Mouse (Mus musculus) midbrain, embryonic 15.5 days (tissue): Measurements from ENCODE around the gene Megf8. TPM values are rescaled to one million over a fixed set of nuclear protein-coding genes. Genes with fewer than 3 reads are reported as not detected.
"Not testable (repeated sequence)": the region's sequence is repeated elsewhere in the genome, so short reads cannot be mapped to it uniquely, and the experiment has no call there.

Source experiments
- ATAC-seq: fragments of 200-750 bp; cut with Nextera tagmentation; replicated peaks from 2 replicates; pipeline ENCODE4 v1.8.0; 2017; ENCODE audit warnings: moderate TSS enrichment
- H3K27ac ChIP-seq: fragments of 300-500 bp; sonication (generic); 2 replicates; pipeline ENCODE4 v1.5.1; 2015; ENCODE audit warnings: mild to moderate bottlenecking, inconsistent platforms
- H3K27me3 ChIP-seq: fragments of 300-500 bp; sonication (generic); replicated peaks from 2 replicates; pipeline ENCODE4 v1.6.1; 2015; ENCODE audit warnings: inconsistent platforms
- H3K36me3 ChIP-seq: fragments of 300-500 bp; sonication (generic); replicated peaks from 2 replicates; pipeline ENCODE4 v1.6.1; 2015; ENCODE audit warnings: inconsistent platforms
- H3K4me1 ChIP-seq: fragments of 300-500 bp; sonication (generic); 2 replicates; pipeline ENCODE4 v1.6.1; 2015; ENCODE audit warnings: inconsistent platforms
- H3K4me2 ChIP-seq: fragments of 300-500 bp; sonication (generic); 2 replicates; pipeline ENCODE4 v1.6.1; 2015; ENCODE audit warnings: inconsistent platforms, mild to moderate bottlenecking, moderate library complexity
- H3K4me3 ChIP-seq: fragments of 300-500 bp; sonication (generic); 2 replicates; pipeline ENCODE4 v1.5.1; 2015; ENCODE audit warnings: mild to moderate bottlenecking, inconsistent platforms
- H3K9ac ChIP-seq: fragments of 300-500 bp; sonication (generic); 2 replicates; pipeline ENCODE4 v1.6.1; 2015; ENCODE audit warnings: mild to moderate bottlenecking, inconsistent platforms
- H3K9me3 ChIP-seq: fragments of 300-500 bp; sonication (generic); 2 replicates; pipeline ENCODE4 v1.6.1; 2016; ENCODE audit warnings: inconsistent platforms
- WGBS: fragments of 180-500 bp; shearing (Covaris S2); methylation state at CpG from one replicate; pipeline ENCODE4 v1.1.7; 2015; ENCODE audit warnings: mixed read lengths; 5-methylcytosine and 5-hydroxymethylcytosine counted together
- polyA plus RNA-seq: library from polyadenylated mRNA; unstranded; fragments of >200 nt; fragmentation: Nextera tagmentation; extraction: Ambion mirVana; gene quantifications from 2 replicates; pipeline ENCODE4 v1.2.1, GENCODE M21; 2015

The Megf8 gene
- polyA plus RNA-seq, 1 experiment from 2014 or later: 27.0 TPM

GRCm38 (mm10) chr7:25393451-25394210 lies 76.7 kb downstream of the Megf8 start:
- Histone ChIP-seq H3K4me2 (peak overlapping the region; percentile 69), H3K36me3 (no peaks in the 10 kb centered on the region), H3K27me3 (no peaks in the 10 kb centered on the region), H3K4me1 (peaks cover 45% of the 10 kb centered on the region), H3K9ac (no peak overlapping the region), H3K4me3 (peak overlapping the region; percentile 60; the same call in 1 of the 2 replicates), H3K9me3 (no peaks in the 10 kb centered on the region), H3K27ac (no peak overlapping the region)
- ATAC-seq: no peak
- 74% methylated on average over 8 of the region's 8 CpGs for WGBS

- Histone ChIP-seq H3K9ac (peak overlapping the region; percentile 57), H3K27me3 (no peaks in the 10 kb centered on the region), H3K36me3 (no peaks in the 10 kb centered on the region), H3K4me2 (peak overlapping the region; percentile 69), H3K4me3 (peak overlapping the region; percentile 60), H3K9me3 (no peaks in the 10 kb centered on the region), H3K4me1 (peaks cover 43% of the 10 kb centered on the region), H3K27ac (no peak overlapping the region)
- ATAC-seq: no peak
- WGBS: 16% methylated on average over 7 of the region's 7 CpGs
These were observed 77.8 kb downstream of the Megf8 start for GRCm38 (mm10) chr7:25394754-25395153.

GRCm38 (mm10) chr7:25395186-25395557 lies 78.2 kb downstream of the Megf8 start:
- Histone ChIP-seq H3K4me3 (peak overlapping the region; percentile 60), H3K27me3 (no peaks in the 10 kb centered on the region), H3K4me1 (peaks cover 39% of the 10 kb centered on the region), H3K36me3 (no peaks in the 10 kb centered on the region), H3K9me3 (no peaks in the 10 kb centered on the region), H3K27ac (peak overlapping the region; percentile 79), H3K9ac (peak overlapping the region; percentile 57), H3K4me2 (peak overlapping the region; percentile 69)
- under 1% methylated on average over 22 of the region's 22 CpGs for WGBS
- peak; percentile 71 for ATAC-seq

- 4% methylated on average over 50 of the region's 52 CpGs for WGBS
- Histone ChIP-seq H3K36me3 (no peaks in the 10 kb centered on the region), H3K9ac (peak overlapping the region; percentile 57), H3K4me3 (peak overlapping the region; percentile 60), H3K27ac (peak overlapping the region; percentile 79), H3K4me1 (peaks cover 35% of the 10 kb centered on the region), H3K9me3 (no peaks in the 10 kb centered on the region), H3K27me3 (no peaks in the 10 kb centered on the region), H3K4me2 (peak overlapping the region; percentile 69)
- peak; percentile 97 for ATAC-seq
These were observed 78.9 kb downstream of the Megf8 start for GRCm38 (mm10) chr7:25395558-25396521.

GRCm38 (mm10) chr7:25396621-25397020 lies 79.7 kb downstream of the Megf8 start:
- 89% methylated on average over 14 of the region's 14 CpGs for WGBS

GRCm38 (mm10) chr7:25398610-25399009 lies 81.6 kb downstream of the Megf8 start, which contains the start of gene Lipe:
TSS of gene Lipe (minus strand) at chr7:25398710.
- H3K27me3 ChIP-seq: no peaks in the 10 kb centered on the region
- 100% methylated on average over 1 of the region's 1 CpGs for WGBS
- peaks cover 21% of the 10 kb centered on the region for H3K4me1 ChIP-seq

More at GRCm38 (mm10) chr7:25396621-25397020, 79.7 kb downstream of the Megf8 start:
- Histone ChIP-seq H3K36me3 (no peaks in the 10 kb centered on the region), H3K27ac (peak overlapping the region; percentile 79), H3K9ac (peak overlapping the region; percentile 25; the same call in 1 of the 2 replicates), H3K4me2 (peak overlapping the region; percentile 69), H3K4me1 (peaks cover 31% of the 10 kb centered on the region), H3K27me3 (no peaks in the 10 kb centered on the region), H3K9me3 (no peaks in the 10 kb centered on the region), H3K4me3 (peak overlapping the region; percentile 60)
- ATAC-seq: peak; percentile 3

GRCm38 (mm10) chr7:25399028-25399427 lies 82.1 kb downstream of the Megf8 start:
- not testable (repeated sequence) for H3K27me3 ChIP-seq, H3K36me3 ChIP-seq, H3K4me2 ChIP-seq, H3K9me3 ChIP-seq, H3K9ac ChIP-seq, H3K27ac ChIP-seq, H3K4me3 ChIP-seq, ATAC-seq
- H3K4me1 ChIP-seq: peaks cover 17% of the 10 kb centered on the region

More at GRCm38 (mm10) chr7:25398610-25399009, 81.6 kb downstream of the Megf8 start, which contains the start of gene Lipe:
- ATAC-seq: no peak
- H3K4me2 ChIP-seq: no peak within 1 kb of the TSS
- H3K4me3 ChIP-seq: no peak within 1 kb of the TSS
- H3K27ac ChIP-seq: no peak within 1 kb of the TSS
- no peaks in the 10 kb centered on the region for H3K9me3 ChIP-seq
- no peaks in the 10 kb centered on the region for H3K36me3 ChIP-seq
- H3K9ac ChIP-seq: no peak within 1 kb of the TSS

GRCm38 (mm10) chr7:25401551-25401950 lies 84.6 kb downstream of the Megf8 start:
- H3K36me3 ChIP-seq: no peaks in the 10 kb centered on the region
- ATAC-seq: no peak
- H3K27ac ChIP-seq: no peak overlapping the region
- H3K4me2 ChIP-seq: no peak overlapping the region
- H3K9ac ChIP-seq: no peak overlapping the region
- H3K4me1 ChIP-seq: peaks cover 3% of the 10 kb centered on the region
- WGBS: 63% methylated on average over 2 of the region's 2 CpGs
- no peak overlapping the region for H3K4me3 ChIP-seq
- H3K9me3 ChIP-seq: no peaks in the 10 kb centered on the region
- H3K27me3 ChIP-seq: no peaks in the 10 kb centered on the region

- no peak overlapping the region for H3K27ac ChIP-seq
- H3K9ac ChIP-seq: no peak overlapping the region
- no peaks in the 10 kb centered on the region for H3K9me3 ChIP-seq
- no peaks in the 10 kb centered on the region for H3K4me1 ChIP-seq
- 24% methylated on average over 5 of the region's 5 CpGs for WGBS
- no peak overlapping the region for H3K4me2 ChIP-seq
- H3K4me3 ChIP-seq: no peak overlapping the region
- no peaks in the 10 kb centered on the region for H3K36me3 ChIP-seq
- H3K27me3 ChIP-seq: no peaks in the 10 kb centered on the region
- ATAC-seq: no peak
These were observed 85.0 kb downstream of the Megf8 start for GRCm38 (mm10) chr7:25401986-25402385.

- Histone ChIP-seq H3K4me3 (no peak overlapping the region), H3K27ac (no peak overlapping the region), H3K27me3 (no peaks in the 10 kb centered on the region), H3K36me3 (no peaks in the 10 kb centered on the region), H3K9me3 (no peaks in the 10 kb centered on the region), H3K4me1 (no peaks in the 10 kb centered on the region), H3K4me2 (no peak overlapping the region), H3K9ac (no peak overlapping the region)
- no peak for ATAC-seq
- WGBS: 0% methylated on average over 2 of the region's 2 CpGs
These were observed 85.7 kb downstream of the Megf8 start for GRCm38 (mm10) chr7:25402671-25403101.

GRCm38 (mm10) chr7:25406468-25406867 lies 89.5 kb downstream of the Megf8 start:
- no peaks in the 10 kb centered on the region for H3K36me3 ChIP-seq
- no peak for ATAC-seq
- H3K9me3 ChIP-seq: no peaks in the 10 kb centered on the region
- H3K27me3 ChIP-seq: no peaks in the 10 kb centered on the region
- WGBS: 90% methylated on average over 7 of the region's 7 CpGs
- H3K4me2 ChIP-seq: no peak overlapping the region
- no peak overlapping the region for H3K9ac ChIP-seq
- no peaks in the 10 kb centered on the region for H3K4me1 ChIP-seq
- no peak overlapping the region for H3K27ac ChIP-seq
- H3K4me3 ChIP-seq: no peak overlapping the region

- Histone ChIP-seq H3K4me1 (no peaks in the 10 kb centered on the region), H3K27me3 (no peaks in the 10 kb centered on the region), H3K9ac (no peak overlapping the region), H3K36me3 (no peaks in the 10 kb centered on the region), H3K27ac (no peak overlapping the region), H3K4me2 (no peak overlapping the region), H3K9me3 (no peaks in the 10 kb centered on the region), H3K4me3 (no peak overlapping the region)
- 46% methylated on average over 4 of the region's 4 CpGs for WGBS
- ATAC-seq: no peak
These were observed 92.3 kb downstream of the Megf8 start for GRCm38 (mm10) chr7:25409114-25409760.
